Mouse (Mus musculus) skeletal muscle tissue, adult 2 months (tissue): ENCODE data around the gene Hist1h2ao.
A peak's percentile ranks its signal among the peaks of the same experiment; 100 is the strongest.
"Not testable (repeated sequence)": the region's sequence is repeated elsewhere in the genome, so short reads cannot be mapped to it uniquely, and the experiment has no call there.

ENCODE experiments used
- DNase-seq: peaks from one replicate; pipeline ENCODE4 v3.0.0-alpha.2; 2012; ENCODE audit warnings: low read depth, low spot score

The Hist1h2ao gene

GRCm38 (mm10) chr13:21811074-21811473, 809 bp downstream of the Hist1h2ao start:
- not testable (repeated sequence) for DNase-seq

DNA sequence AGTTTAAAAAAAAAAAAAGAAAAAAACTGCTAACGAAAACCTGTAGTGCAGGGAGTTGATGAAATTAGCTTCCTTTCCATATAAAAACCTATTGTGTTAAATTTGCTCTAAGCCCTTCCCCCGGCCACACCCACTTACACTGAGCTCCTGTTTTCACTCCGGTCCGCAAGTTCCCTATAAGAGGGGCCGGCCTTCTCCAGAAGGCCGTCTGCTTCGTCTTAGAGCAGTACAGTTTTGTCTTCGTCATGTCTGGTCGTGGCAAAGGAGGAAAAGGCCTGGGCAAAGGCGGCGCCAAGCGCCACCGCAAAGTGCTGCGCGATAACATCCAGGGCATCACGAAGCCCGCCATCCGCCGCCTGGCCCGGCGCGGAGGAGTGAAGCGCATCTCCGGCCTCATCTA, 1.3 kb downstream of the Hist1h2ao start, which contains the start of gene Hist1h4m:
Gene Hist1h4m, plus strand, starts transcription at position 208 of the 400 bp plus-strand sequence.
- not testable (repeated sequence) for DNase-seq

GRCm38 (mm10) chr13:21812092-21812491, 1.8 kb downstream of the Hist1h2ao start:
- not testable (repeated sequence) for DNase-seq

GRCm38 (mm10) chr13:21820082-21820890, 10.0 kb downstream of the Hist1h2ao start:
- DNase-seq, result not testable (repeated sequence)

GRCm38 (mm10) chr13:21828511-21828910, 18.2 kb downstream of the Hist1h2ao start:
- DNase-seq, result no peak

GRCm38 (mm10) chr13:21830344-21830743, 20.1 kb downstream of the Hist1h2ao start:
- DNase-seq, result no peak

DNA sequence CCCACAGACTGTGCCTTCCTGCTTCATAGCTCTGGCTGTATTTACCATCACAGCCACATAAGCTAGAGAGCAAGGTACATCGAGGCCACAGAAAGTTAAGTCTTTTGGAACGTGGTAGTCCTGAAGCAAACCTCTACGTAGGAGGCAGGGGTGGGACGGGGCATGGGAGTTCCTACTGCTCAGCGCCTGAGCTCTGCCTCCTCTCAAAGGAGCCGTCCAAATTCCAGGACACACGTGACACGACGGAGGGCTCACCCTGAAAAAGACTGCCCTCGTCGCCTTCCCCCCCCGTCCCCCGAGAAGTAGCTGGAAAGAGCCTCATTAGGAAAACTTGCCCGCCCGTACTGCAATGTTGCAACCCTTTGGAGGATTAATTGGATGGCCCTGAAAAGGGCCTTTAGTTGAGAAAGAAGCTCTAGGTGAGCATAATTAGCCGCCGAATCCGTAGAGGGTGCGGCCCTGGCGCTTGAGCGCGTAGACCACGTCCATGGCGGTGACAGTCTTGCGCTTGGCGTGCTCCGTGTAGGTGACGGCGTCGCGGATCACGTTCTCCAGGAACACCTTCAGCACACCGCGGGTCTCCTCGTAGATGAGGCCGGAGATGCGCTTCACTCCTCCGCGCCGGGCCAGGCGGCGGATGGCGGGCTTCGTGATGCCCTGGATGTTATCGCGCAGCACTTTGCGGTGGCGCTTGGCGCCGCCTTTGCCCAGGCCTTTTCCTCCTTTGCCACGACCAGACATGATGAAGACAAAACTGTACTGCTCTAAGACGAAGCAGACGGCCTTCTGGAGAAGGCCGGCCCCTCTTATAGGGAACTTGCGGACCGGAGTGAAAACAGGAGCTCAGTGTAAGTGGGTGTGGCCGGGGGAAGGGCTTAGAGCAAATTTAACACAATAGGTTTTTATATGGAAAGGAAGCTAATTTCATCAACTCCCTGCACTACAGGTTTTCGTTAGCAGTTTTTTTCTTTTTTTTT, 21.4 kb downstream of the Hist1h2ao start, which contains the start of gene Hist1h4n:
Gene Hist1h4n, minus strand, starts transcription at position 779 of the 977 bp plus-strand sequence.
- not testable (repeated sequence) for DNase-seq

DNA sequence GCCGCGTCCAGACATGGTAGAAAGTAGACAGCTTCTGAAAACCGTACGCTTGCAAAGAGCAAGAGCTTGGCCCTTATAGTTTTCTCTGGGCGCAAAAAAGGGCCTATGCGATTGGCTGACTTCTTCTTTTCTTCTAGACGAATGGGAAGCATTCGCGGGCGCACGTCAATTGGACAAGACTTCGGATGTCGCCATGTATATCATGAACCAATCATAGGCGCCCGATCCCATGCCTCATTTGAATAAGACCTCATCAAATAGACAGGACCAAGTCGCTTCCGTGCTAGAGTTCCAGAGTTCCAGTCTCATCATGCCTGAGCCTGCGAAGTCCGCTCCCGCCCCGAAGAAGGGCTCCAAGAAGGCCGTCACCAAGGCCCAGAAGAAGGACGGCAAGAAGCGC, 23.2 kb downstream of the Hist1h2ao start, which contains the start of the genes Hist1h2ap and Hist1h2br:
Gene Hist1h2ap, minus strand, starts transcription at position 47 of the 400 bp plus-strand sequence.
Gene Hist1h2br, plus strand, starts transcription at position 283 of the 400 bp plus-strand sequence.
- not testable (repeated sequence) for DNase-seq

GRCm38 (mm10) chr13:21840508-21840907, 30.2 kb downstream of the Hist1h2ao start:
- DNase-seq, result not testable (repeated sequence)

GRCm38 (mm10) chr13:21846356-21846755, 36.1 kb downstream of the Hist1h2ao start:
- DNase-seq, result not testable (repeated sequence)

GRCm38 (mm10) chr13:21847883-21848282, 37.6 kb downstream of the Hist1h2ao start:
- no peak for DNase-seq

GRCm38 (mm10) chr13:21850696-21851095, 40.4 kb downstream of the Hist1h2ao start:
- not testable (repeated sequence) for DNase-seq

- peak; percentile 23 for DNase-seq
Measured at GRCm38 (mm10) chr13:21852215-21852945, 42.1 kb downstream of the Hist1h2ao start.

GRCm38 (mm10) chr13:21855146-21855545, 44.9 kb downstream of the Hist1h2ao start:
- DNase-seq, result peak; percentile 39

- DNase-seq, result peak; percentile 20
Measured at GRCm38 (mm10) chr13:21855698-21856162, 45.5 kb downstream of the Hist1h2ao start.
